Mouse (Mus musculus): Measurements from ENCODE around the gene Impg1.

- TF ChIP-seq CTCF (IDR thresholded peaks at IDR 0.05; ENCODE audit: borderline replicate concordance, extremely low read depth, insufficient read depth, insufficient read length) (no peak), POLR2A (IDR thresholded peaks at IDR 0.05; ENCODE audit: borderline replicate concordance, extremely low read depth, insufficient read depth, insufficient read length, poor library complexity, severe bottlenecking) (no peak)
Measured at GRCm38 (mm10) chr9:80277770-80278169, 187.5 kb downstream of the Impg1 start.

Data from brain, embryonic 14.5 days (tissue).